Mouse (Mus musculus) ES-E14 (cell line): Measurements from ENCODE around the gene Scn8a.

Source experiments
- CHD2 ChIP-seq: IDR thresholded peaks from 2 replicates; pipeline ENCODE4 v1.6.1; 2014; ENCODE audit warnings: mild to moderate bottlenecking, low read depth, low read length, inconsistent platforms
- HCFC1 ChIP-seq: IDR thresholded peaks from 2 replicates; pipeline ENCODE4 v1.6.1; 2012; ENCODE audit warnings: low read length, inconsistent platforms, borderline replicate concordance; ENCODE audit not compliant: insufficient read depth
- MAFK ChIP-seq: IDR thresholded peaks from 2 replicates; pipeline ENCODE4 v1.6.1; 2014; ENCODE audit warnings: mild to moderate bottlenecking, low read depth, low read length, inconsistent platforms; ENCODE audit not compliant: insufficient read depth
- ZC3H11A ChIP-seq: IDR thresholded peaks from 2 replicates; pipeline ENCODE4 v1.6.1; 2012; ENCODE audit warnings: low read depth, mild to moderate bottlenecking, inconsistent platforms, low read length, borderline replicate concordance
- ZNF384 ChIP-seq: IDR thresholded peaks from 2 replicates; pipeline ENCODE4 v1.6.1; 2012; ENCODE audit warnings: low read depth, low read length, inconsistent platforms

DNA sequence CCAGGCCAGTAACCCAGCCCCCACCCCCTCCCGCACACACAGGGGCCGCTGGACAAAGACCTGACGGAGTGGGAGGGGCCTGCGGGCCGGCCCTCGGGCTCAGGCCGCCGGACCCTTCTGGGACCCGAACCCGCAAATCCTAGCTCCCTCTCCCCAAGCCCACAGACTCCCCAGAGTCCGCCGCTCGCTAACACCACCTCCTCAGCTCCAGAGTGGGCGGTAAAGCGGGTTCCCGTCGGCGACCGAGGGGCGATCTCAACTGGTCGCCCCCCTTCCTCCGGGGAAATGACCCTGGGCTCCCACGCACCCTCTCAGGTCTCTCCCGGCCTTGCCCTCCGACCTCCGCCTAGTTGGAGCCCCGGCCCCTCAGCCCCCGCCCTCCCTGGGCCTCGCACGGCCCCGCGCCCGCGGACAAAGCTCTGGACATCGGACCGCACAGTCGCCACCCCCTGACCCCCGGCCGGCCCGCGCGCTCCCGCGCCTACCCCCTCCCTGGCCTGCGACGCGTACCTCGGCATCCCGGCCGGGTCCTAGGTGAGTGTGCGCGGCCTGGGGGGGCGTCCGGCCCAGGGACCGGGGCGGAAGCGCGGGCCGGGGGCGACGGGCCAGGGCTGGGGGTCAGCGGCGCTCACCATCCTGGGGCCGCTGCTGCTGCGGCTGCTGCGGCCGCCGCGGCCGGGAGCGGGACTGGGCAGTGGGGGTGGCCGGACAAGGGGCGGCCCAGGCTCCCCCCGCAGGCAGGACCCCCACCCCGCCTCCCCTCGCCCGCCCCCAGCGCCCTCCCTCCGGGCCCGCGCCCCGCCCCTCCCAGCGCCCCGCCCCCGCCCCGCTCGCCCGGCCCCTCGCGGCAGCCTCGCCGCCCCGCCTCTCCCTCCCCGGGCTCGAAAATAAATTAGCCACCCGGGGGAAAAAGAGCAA is 208.4 kb downstream of the Scn8a start, which contains the start of gene Fignl2:
- TF ChIP-seq ZC3H11A (no peak), HCFC1 (no peak), MAFK (no peak), ZNF384 (no peak), CHD2 (no peak)
